In genomic region chr8:91276337-91276736, GRCm38 (mm10) we compare ENCODE assay signal across 10 mouse cellular contexts. TPM values are rescaled to one million over a fixed set of nuclear protein-coding genes. Genes with fewer than 3 reads are reported as not detected.
A peak's percentile ranks its signal among the peaks of the same experiment; 100 is the strongest.
DNase-seq lines count a peak whose midpoint lies in the region.
"Had no signal": no experiment of that assay in that cellular context is flagged by ENCODE, and none has a peak within 500 bp of the region (broad histone marks: within the 10 kb centered on the region; RNA-seq: fewer than 3 reads in every experiment).

No protein-coding gene starts in this region.

- DNase-seq in kidney, postnatal 4 days, result peak; percentile 9 to 11
- no peak for DNase-seq in kidney, adult 9 months
- DNase-seq in B cell, adult 2 months, result peak; percentile 24 to 27
- DNase-seq in ES-CJ7 (ENCODE audit: low read depth, low spot score), result peak; percentile 80
- peak; percentile 14 for DNase-seq in induced T-regulatory cell, adult 2 months (ENCODE audit: low read depth)
- DNase-seq in Muller cell, postnatal 12 days (ENCODE audit: inconsistent ontology term), result no peak
- no peak for DNase-seq in urinary bladder, adult 2 months (ENCODE audit: low spot score)
- DNase-seq: adrenal gland, adult 8-10 months; cerebellum, postnatal 25 days; heart, adult 11 months had no signal

RNA-seq across cellular contexts. Expression of gene Rpgrip1l, which starts 36.7 kb away (rescaled TPM):
- polyA plus RNA-seq in urinary bladder, adult 2 months (2012; rRNA removed), result 4.2 and 5.3 TPM in 2 replicates

RNA-seq across cellular contexts. Expression of gene Fto, which starts 37.0 kb away (rescaled TPM):
- 56.0 and 63.4 TPM in 2 replicates for polyA plus RNA-seq in urinary bladder, adult 2 months (2012; rRNA removed)

Comparison
In these comparisons a context has a peak if more than half of its experiments do, and no peak if none do; other contexts are left out.
1. DNase-seq: peak in kidney, postnatal 4 days (2 of 2), B cell, adult 2 months (2 of 2), ES-CJ7 (single experiment) and induced T-regulatory cell, adult 2 months (single experiment); none in kidney, adult 9 months (single experiment), Muller cell, postnatal 12 days (single experiment) and urinary bladder, adult 2 months (single experiment).